Mouse (Mus musculus) v-Abl transformed pro-B cells (cell line): ENCODE results near the gene Fam168b.

Experiments used
- in situ Hi-C, 2 experiments: fragments of 400-800 bp; cut with MboI; formaldehyde crosslinking; loops; one replicate each; pipeline ENCODE4 v1.15.1; 2025; ENCODE audit not compliant: unreplicated experiment in 2 of 2

The Fam168b gene

GRCm38 (mm10) chr1:34853786-34854185, 10.9 kb upstream of the Fam168b start:
- in situ Hi-C loops: loop anchor here (25.0 kb wide), 4 partner anchors 341 to 1634 kb away; no protein-coding TSS in a partner anchor

GRCm38 (mm10) chr1:34852116-34852878, 9.4 kb upstream of the Fam168b start:
- in situ Hi-C loops: loop anchor here (25.0 kb wide), 4 partner anchors 340 to 1635 kb away; no protein-coding TSS in a partner anchor

- in situ Hi-C loops: loop anchor here (25.0 kb wide), 4 partner anchors 339 to 1636 kb away; no protein-coding TSS in a partner anchor
Observed at GRCm38 (mm10) chr1:34851562-34851961, 8.7 kb upstream of the Fam168b start.

- in situ Hi-C loops: loop anchor here (25.0 kb wide), 4 partner anchors 338 to 1637 kb away; no protein-coding TSS in a partner anchor
Observed at GRCm38 (mm10) chr1:34850343-34851136, 7.7 kb upstream of the Fam168b start.

GRCm38 (mm10) chr1:34849745-34850342, 7.0 kb upstream of the Fam168b start, which contains the start of gene Plekhb2:
Gene Plekhb2 (plus strand): TSS chr1:34849976.
- in situ Hi-C loops: loop anchor here (10.0 to 25.0 kb wide), 6 partner anchors 338 to 1637 kb away; partner anchors contain the start of gene Ptpn18 (in 1 of the 2)

- in situ Hi-C loops: loop anchor here (10.0 to 25.0 kb wide), 2 partner anchors 385 to 402 kb away; partner anchors contain the start of gene Ptpn18 (in 1 of the 2)
Observed at GRCm38 (mm10) chr1:34847070-34847469, 4.2 kb upstream of the Fam168b start.

- in situ Hi-C loops: loop anchor here (10.0 to 25.0 kb wide), 2 partner anchors 380 to 398 kb away; partner anchors contain the start of gene Ptpn18 (in 1 of the 2)
Observed at GRCm38 (mm10) chr1:34842389-34842861, 440 bp downstream of the Fam168b start.

GRCm38 (mm10) chr1:34841709-34842388, 1.0 kb downstream of the Fam168b start:
- in situ Hi-C loops: loop anchor here (10.0 to 25.0 kb wide), 2 partner anchors 380 to 397 kb away; partner anchors contain the start of gene Ptpn18 (in 1 of the 2)

GRCm38 (mm10) chr1:34839241-34839640, 3.6 kb downstream of the Fam168b start:
- in situ Hi-C loops: loop anchor here in 1 of 2 experiments (25.0 kb wide), 1 partner anchor 377 kb away; the partner anchor contains the start of gene Ptpn18

GRCm38 (mm10) chr1:34837951-34838689, 4.7 kb downstream of the Fam168b start:
- in situ Hi-C loops: loop anchor here in 1 of 2 experiments (25.0 kb wide), 1 partner anchor 376 kb away; the partner anchor contains the start of gene Ptpn18

GRCm38 (mm10) chr1:34834904-34835303, 8.0 kb downstream of the Fam168b start:
- in situ Hi-C loops: loop anchor here in 1 of 2 experiments (25.0 kb wide), 1 partner anchor 373 kb away; the partner anchor contains the start of gene Ptpn18

GRCm38 (mm10) chr1:34831381-34831780, 11.5 kb downstream of the Fam168b start:
- in situ Hi-C loops: loop anchor here in 1 of 2 experiments (25.0 kb wide), 1 partner anchor 369 kb away; the partner anchor contains the start of gene Ptpn18

GRCm38 (mm10) chr1:34830934-34831333, 11.9 kb downstream of the Fam168b start:
- in situ Hi-C loops: loop anchor here in 1 of 2 experiments (25.0 kb wide), 1 partner anchor 369 kb away; the partner anchor contains the start of gene Ptpn18

GRCm38 (mm10) chr1:34828528-34829294, 14.2 kb downstream of the Fam168b start:
- in situ Hi-C loops: loop anchor here in 1 of 2 experiments (25.0 kb wide), 1 partner anchor 366 kb away; the partner anchor contains the start of gene Ptpn18

GRCm38 (mm10) chr1:34827900-34828299, 15.0 kb downstream of the Fam168b start:
- in situ Hi-C loops: loop anchor here in 1 of 2 experiments (25.0 kb wide), 1 partner anchor 366 kb away; the partner anchor contains the start of gene Ptpn18

- in situ Hi-C loops: loop anchor here in 1 of 2 experiments (25.0 kb wide), 1 partner anchor 364 kb away; the partner anchor contains the start of gene Ptpn18
Observed at GRCm38 (mm10) chr1:34825909-34826308, 17.0 kb downstream of the Fam168b start.

- in situ Hi-C loops: no loop called here
Observed at GRCm38 (mm10) chr1:34824208-34824607, 18.7 kb downstream of the Fam168b start.
